Mouse (Mus musculus) bone marrow macrophage, adult 2 months (primary cell): ENCODE data around the gene Ube2d1.

ENCODE experiments used
- CTCF ChIP-seq: IDR thresholded peaks from 2 replicates; pipeline ENCODE4 v1.5.1; 2012; ENCODE audit warnings: low read depth, mild to moderate bottlenecking, low read length, moderate library complexity
- POLR2A ChIP-seq: IDR thresholded peaks from 2 replicates; pipeline ENCODE4 v1.6.1; 2012; ENCODE audit warnings: mild to moderate bottlenecking, low read depth, low read length, borderline replicate concordance

DNA sequence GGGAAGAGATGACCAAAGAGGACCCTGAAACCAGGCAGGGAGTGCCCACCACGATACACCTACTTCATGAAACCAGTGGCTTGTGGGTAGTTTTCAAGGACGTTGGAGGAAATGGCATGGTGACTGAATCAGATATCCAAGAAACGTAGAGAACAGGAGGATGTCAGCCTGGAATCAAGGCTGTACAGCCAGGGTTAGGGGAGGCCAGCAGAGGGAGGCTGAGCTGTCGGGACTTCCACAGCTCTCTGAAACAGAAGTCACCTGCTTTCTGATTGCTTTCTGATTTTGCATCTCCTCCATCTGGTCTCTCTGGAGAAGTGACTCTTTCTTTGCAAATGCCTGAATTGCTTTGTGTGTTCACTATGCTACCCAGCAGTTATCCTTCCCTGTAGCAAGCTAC lies 6.7 kb upstream of the Ube2d1 start:
- TF ChIP-seq POLR2A (no peak), CTCF (no peak)
